Mouse (Mus musculus): ENCODE measurements around the gene Ccdc187. TPM values are rescaled to one million over a fixed set of nuclear protein-coding genes. Genes with fewer than 3 reads are reported as not detected.

The Ccdc187 gene
- total RNA-seq (2012; rRNA removed) (not detected in 2 replicates), total RNA-seq (2014; rRNA removed) (not detected in 2 replicates), polyA plus RNA-seq (2012; ENCODE audit: insufficient read length, low read depth) (not detected in 2 replicates)

- Histone ChIP-seq H3K9ac (ENCODE audit: insufficient read depth, low read depth) (no peak within 1 kb of the TSS), H3K4me1 (ENCODE audit: control insufficient read depth in 1 of 2, insufficient read depth in 2 of 2) (0 out of 4 replicates have a peak, but pooled peaks cover 0 to 3% of the 10 kb centered on the region in 2 experiments), H3K79me2 (replicated peaks; ENCODE audit: control insufficient read depth, extremely low read depth, insufficient read depth, poor library complexity, severe bottlenecking) (no peaks in the 10 kb centered on the region), H3K27me3 (replicated peaks) (peaks cover 96% of the 10 kb centered on the region), H3K36me3 (replicated peaks in 1 of 2; ENCODE audit: control insufficient read depth in 1 of 2, insufficient read depth in 1 of 2, low read length in 1 of 2) (no peaks in the 10 kb centered on the region), H3K27ac (ENCODE audit: insufficient read depth, low read depth) (no peak within 1 kb of the TSS), H3K4me3 (replicated peaks in 1 of 3; ENCODE audit: low read depth in 2 of 3, low read length in 2 of 3, poor library complexity in 1 of 3) (no peak within 1 kb of the TSS), H3K4me2 (ENCODE audit: insufficient read depth, low read depth, poor library complexity, severe bottlenecking) (no peak within 1 kb of the TSS), H3K9me3 (replicated peaks; ENCODE audit: low read length) (peaks cover 7% of the 10 kb centered on the region)
- TF ChIP-seq SIN3A (IDR thresholded peaks at IDR 0.05; ENCODE audit: low read length) (no peak), ZKSCAN1 (IDR thresholded peaks at IDR 0.05; ENCODE audit: borderline replicate concordance, low read depth, low read length) (no peak), TCF12 (IDR thresholded peaks at IDR 0.05; ENCODE audit: low read depth, low read length) (no peak), ZC3H11A (IDR thresholded peaks at IDR 0.05; ENCODE audit: low read depth, low read length) (no peak), NELFE (IDR thresholded peaks at IDR 0.05; ENCODE audit: low read depth, low read length) (no peak), UBTF (IDR thresholded peaks at IDR 0.05; ENCODE audit: low read depth, low read length) (no peak), MXI1 (IDR thresholded peaks at IDR 0.05; ENCODE audit: low read depth, low read length) (no peak), GABPA (IDR thresholded peaks at IDR 0.05; ENCODE audit: insufficient replicate concordance, low read depth, low read length) (no peak), JUN (IDR thresholded peaks at IDR 0.05; ENCODE audit: insufficient read depth, low read depth, low read length) (no peak), HCFC1 (IDR thresholded peaks at IDR 0.05; ENCODE audit: low read depth, low read length) (no peak)
- no peak for DNase-seq (ENCODE audit: extremely low read depth)
- in situ Hi-C loops (cut with MboI; ENCODE audit: low pct_ligation_motif_present, low pct_unique_long_range_greater_than_20kb, low sequenced_read_pairs) (loop anchor here (25.0 kb wide), 1 partner anchor 257 kb away; no protein-coding TSS in a partner anchor), dilution Hi-C loops (cut with MboI; ENCODE audit: extremely low pct_ligation_motif_present, extremely low pct_unique_long_range_greater_than_20kb, low sequenced_read_pairs) (no loop called here)
Measured at GRCm38 (mm10) chr2:26294457-26294856, at the start of gene Ccdc187. Gene Ccdc187 (minus strand): TSS chr2:26294557.

GRCm38 (mm10) chr2:26342609-26343490 lies 48.5 kb upstream of the Ccdc187 start:
- Histone ChIP-seq H3K79me2 (replicated peaks; ENCODE audit: control insufficient read depth, extremely low read depth, insufficient read depth, poor library complexity, severe bottlenecking) (no peaks in the 10 kb centered on the region), H3K27ac (ENCODE audit: insufficient read depth, low read depth) (no peak overlapping the region), H3K27me3 (replicated peaks) (no peaks in the 10 kb centered on the region), H3K36me3 (replicated peaks in 1 of 2; ENCODE audit: control insufficient read depth in 1 of 2, insufficient read depth in 1 of 2, low read length in 1 of 2) (peaks cover 0 to 20% of the 10 kb centered on the region in 2 experiments), H3K4me2 (ENCODE audit: insufficient read depth, low read depth, poor library complexity, severe bottlenecking) (no peak overlapping the region), H3K9ac (ENCODE audit: insufficient read depth, low read depth) (no peak overlapping the region), H3K4me3 (replicated peaks in 1 of 3; ENCODE audit: low read depth in 2 of 3, low read length in 2 of 3, poor library complexity in 1 of 3) (no peak overlapping the region), H3K9me3 (replicated peaks; ENCODE audit: low read length) (no peaks in the 10 kb centered on the region), H3K4me1 (ENCODE audit: control insufficient read depth in 1 of 2, insufficient read depth in 2 of 2) (peaks cover 8 to 48% of the 10 kb centered on the region in 2 experiments; a peak in 3 of 4 replicates)
- in situ Hi-C loops (cut with MboI; ENCODE audit: low pct_ligation_motif_present, low pct_unique_long_range_greater_than_20kb, low sequenced_read_pairs), result no loop called here
- DNase-seq (ENCODE audit: extremely low read depth), result no peak
- TF ChIP-seq CTCF (conservative IDR thresholded peaks at IDR 0.05 in 1 of 2, IDR thresholded peaks at IDR 0.05 in 1 of 2; ENCODE audit: low read depth in 2 of 2, low read length in 2 of 2) (no peak), MEF2A (IDR thresholded peaks at IDR 0.05; ENCODE audit: borderline replicate concordance, low read depth, low read length) (no peak), ZC3H11A (IDR thresholded peaks at IDR 0.05; ENCODE audit: low read depth, low read length) (no peak), MAX (IDR thresholded peaks at IDR 0.05; ENCODE audit: low read length) (no peak), IRF4 (IDR thresholded peaks at IDR 0.05; ENCODE audit: low read depth, low read length) (no peak), TCF12 (IDR thresholded peaks at IDR 0.05; ENCODE audit: low read depth, low read length) (no peak), JUND (conservative IDR thresholded peaks at IDR 0.05; ENCODE audit: low read depth, low read length) (no peak), NELFE (IDR thresholded peaks at IDR 0.05; ENCODE audit: low read depth, low read length) (no peak), EP300 (IDR thresholded peaks at IDR 0.05; ENCODE audit: low read length) (no peak), MYC (IDR thresholded peaks at IDR 0.05; ENCODE audit: low read depth, low read length) (no peak), GABPA (IDR thresholded peaks at IDR 0.05; ENCODE audit: insufficient replicate concordance, low read depth, low read length) (no peak)
- dilution Hi-C loops (cut with MboI; ENCODE audit: extremely low pct_ligation_motif_present, extremely low pct_unique_long_range_greater_than_20kb, low sequenced_read_pairs), result no loop called here

Measured in CH12.LX (cell line).